ENCODE assay signal across 10 mouse cellular contexts in the genomic region with DNA sequence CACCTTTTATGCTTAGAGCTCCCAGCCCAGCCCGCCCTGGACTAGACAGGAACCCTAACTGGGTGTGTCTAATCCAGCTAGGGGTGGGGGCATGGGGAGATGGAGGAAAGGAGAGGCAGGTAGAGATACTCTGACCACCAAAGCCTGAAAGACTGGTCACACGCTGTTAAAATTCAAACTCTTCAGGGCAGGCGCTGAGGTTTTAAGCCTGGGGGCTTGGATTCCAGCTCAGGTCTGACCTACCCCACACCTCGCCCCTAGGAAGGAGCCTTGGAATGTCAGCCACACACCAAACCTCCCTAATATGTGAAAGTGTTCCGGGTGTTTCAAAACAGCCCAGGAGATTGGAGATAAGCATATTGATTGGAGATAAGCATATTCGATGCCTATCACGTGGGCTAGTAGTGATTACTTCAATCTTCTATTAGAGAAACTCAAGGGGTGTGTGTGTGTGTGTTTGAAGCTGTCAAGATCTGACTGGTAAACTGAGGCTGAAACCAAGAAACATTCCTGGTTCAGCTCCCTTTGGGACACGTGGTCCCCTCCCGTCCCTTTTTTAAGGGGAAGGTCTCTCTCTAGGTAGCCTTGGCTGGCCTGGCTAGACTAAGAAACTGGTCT. TPM values are rescaled to one million over a fixed set of nuclear protein-coding genes. Genes with fewer than 3 reads are reported as not detected.
A peak's percentile ranks its signal among the peaks of the same experiment; 100 is the strongest.
DNase-seq lines count a peak whose midpoint lies in the region; ATAC-seq and TF ChIP-seq lines count a peak whose summit lies in the region.
"Had no signal": no experiment of that assay in that cellular context is flagged by ENCODE, and none has a peak within 500 bp of the region (broad histone marks: within the 10 kb centered on the region; RNA-seq: fewer than 3 reads in every experiment).

No protein-coding gene starts in this region.

- peaks cover 84% of the 10 kb centered on the region for H3K4me1 ChIP-seq in forebrain, embryonic 10.5 days
- no peaks in the 10 kb centered on the region for H3K4me1 ChIP-seq in forebrain, embryonic 14.5 days (ENCODE audit: control insufficient read depth, insufficient read depth, low read length)
- H3K4me1 ChIP-seq in lung, embryonic 14.5 days (ENCODE audit: insufficient read depth): peaks cover 51% of the 10 kb centered on the region
- H3K4me1 ChIP-seq in kidney, postnatal 0 days (replicated peaks; ENCODE audit: insufficient read depth, low read length): peaks cover 71% of the 10 kb centered on the region
- peaks cover 54% of the 10 kb centered on the region for H3K4me1 ChIP-seq in small intestine, adult 2 months (ENCODE audit: control insufficient read depth, insufficient read depth, insufficient read length, low read length)
- H3K4me1 ChIP-seq: forebrain, embryonic 15.5 days had no signal

- H3K36me3 ChIP-seq in forebrain, embryonic 10.5 days (replicated peaks): peaks cover 6% of the 10 kb centered on the region; the same call in 1 of the 2 replicates
- H3K36me3 ChIP-seq in forebrain, embryonic 14.5 days (ENCODE audit: control insufficient read depth, insufficient read depth, low read length): no peaks in the 10 kb centered on the region
- peaks cover 10% of the 10 kb centered on the region; the same call in 1 of the 2 replicates for H3K36me3 ChIP-seq in lung, embryonic 14.5 days (ENCODE audit: insufficient read depth)
- H3K36me3 ChIP-seq in kidney, postnatal 0 days (ENCODE audit: insufficient read depth, low read length): peaks cover 7% of the 10 kb centered on the region; the same call in 1 of the 2 replicates
- peaks cover 27% of the 10 kb centered on the region for H3K36me3 ChIP-seq in small intestine, adult 2 months (ENCODE audit: control insufficient read depth, insufficient read depth, low read length)
- H3K36me3 ChIP-seq: forebrain, embryonic 15.5 days had no signal

- H3K4me3 ChIP-seq in forebrain, embryonic 10.5 days: no peak overlapping the region
- no peak overlapping the region for H3K4me3 ChIP-seq in forebrain, embryonic 14.5 days (ENCODE audit: low read depth, low read length)
- H3K4me3 ChIP-seq in lung, embryonic 14.5 days (ENCODE audit: low read depth, low read length): no peak overlapping the region
- H3K4me3 ChIP-seq in kidney, postnatal 0 days (replicated peaks; ENCODE audit: low read depth, low read length): no peak overlapping the region
- H3K4me3 ChIP-seq in small intestine, adult 2 months (ENCODE audit: low read depth, low read length): peak overlapping the region; percentile 34
- H3K4me3 ChIP-seq: forebrain, embryonic 15.5 days had no signal

- peak overlapping the region; percentile 68; the same call in 1 of the 2 replicates for H3K27ac ChIP-seq in forebrain, embryonic 10.5 days
- no peak overlapping the region for H3K27ac ChIP-seq in forebrain, embryonic 14.5 days (ENCODE audit: low read depth, low read length)
- peak overlapping the region; percentile 51; the same call in 1 of the 2 replicates for H3K27ac ChIP-seq in lung, embryonic 14.5 days (ENCODE audit: low read depth)
- H3K27ac ChIP-seq in kidney, postnatal 0 days: peak overlapping the region; percentile 93
- H3K27ac ChIP-seq in small intestine, adult 2 months (ENCODE audit: insufficient read depth, low read depth, low read length): peak overlapping the region; percentile 98
- H3K27ac ChIP-seq: forebrain, embryonic 15.5 days had no signal

- H3K9ac ChIP-seq in forebrain, embryonic 14.5 days (ENCODE audit: low read length): no peak overlapping the region
- H3K9ac ChIP-seq in lung, embryonic 14.5 days: no peak overlapping the region
- H3K9ac ChIP-seq in kidney, postnatal 0 days (ENCODE audit: low read depth, low read length): no peak overlapping the region
- H3K9ac ChIP-seq: forebrain, embryonic 15.5 days had no signal

- no peak for ATAC-seq in forebrain, embryonic 14.5 days
- no peak for ATAC-seq in lung, embryonic 14.5 days (ENCODE audit: insufficient read depth)
- ATAC-seq in kidney, postnatal 0 days (replicated peaks; ENCODE audit: low FRiP score, low read depth): no peak
- ATAC-seq: forebrain, embryonic 15.5 days had no signal

- no peaks in the 10 kb centered on the region for H3K9me3 ChIP-seq in forebrain, embryonic 10.5 days
- no peaks in the 10 kb centered on the region for H3K9me3 ChIP-seq in forebrain, embryonic 14.5 days (replicated peaks; ENCODE audit: control insufficient read depth, low read length)
- H3K9me3 ChIP-seq in lung, embryonic 14.5 days (ENCODE audit: low read depth, low read length): no peaks in the 10 kb centered on the region
- no peaks in the 10 kb centered on the region for H3K9me3 ChIP-seq in kidney, postnatal 0 days (replicated peaks; ENCODE audit: low read length)
- H3K9me3 ChIP-seq: forebrain, embryonic 15.5 days had no signal

- DNase-seq in forebrain, embryonic 10.5 days (ENCODE audit: extremely low spot score, low spot score): no peak
- DNase-seq in forebrain, embryonic 14.5 days (ENCODE audit: low spot score): no peak
- no peak for DNase-seq in lung, embryonic 14.5 days
- no peak for DNase-seq in lung, postnatal 4 days
- no peak for DNase-seq in kidney, postnatal 0 days (ENCODE audit: low spot score)
- DNase-seq in embryo, embryonic 11 days: no peak
- DNase-seq in cerebellum, postnatal 10 days: no peak
- DNase-seq: cerebellum, adult 9-11 months had no signal

- TF ChIP-seq CTCF in lung, embryonic 14.5 days (IDR thresholded peaks at IDR 0.05; ENCODE audit: low read depth): no peak
- no peak for TF ChIP-seq CTCF in kidney, postnatal 0 days (IDR thresholded peaks at IDR 0.05; ENCODE audit: low read depth)
- TF ChIP-seq CTCF in small intestine, adult 2 months (IDR thresholded peaks at IDR 0.05; ENCODE audit: extremely low read depth, insufficient read length, insufficient replicate concordance, low read depth, low read length): no peak

- no peak overlapping the region for H3K4me2 ChIP-seq in forebrain, embryonic 14.5 days (ENCODE audit: low read length)
- peak overlapping the region; percentile 36 for H3K4me2 ChIP-seq in lung, embryonic 14.5 days
- H3K4me2 ChIP-seq in kidney, postnatal 0 days (ENCODE audit: low read length): peak overlapping the region; percentile 43
- H3K4me2 ChIP-seq: forebrain, embryonic 15.5 days had no signal

- WGBS in forebrain, embryonic 10.5 days: 79% methylated on average over 9 of the region's 9 CpGs
- WGBS in forebrain, embryonic 14.5 days: 86% methylated on average over 9 of the region's 9 CpGs
- WGBS in lung, embryonic 14.5 days: 65% methylated on average over 9 of the region's 9 CpGs
- WGBS in kidney, postnatal 0 days: 53% methylated on average over 9 of the region's 9 CpGs
- 28% methylated on average over 9 of the region's 9 CpGs for WGBS in small intestine, adult 2 months

- no peak for TF ChIP-seq POLR2A in small intestine, adult 2 months (IDR thresholded peaks at IDR 0.05; ENCODE audit: low read depth, low read length)

- H3K27me3 ChIP-seq in forebrain, embryonic 10.5 days (ENCODE audit: poor library complexity, severe bottlenecking): peaks cover 38% of the 10 kb centered on the region
- H3K27me3 ChIP-seq in forebrain, embryonic 14.5 days (replicated peaks; ENCODE audit: control insufficient read depth, insufficient read depth, low read length): no peaks in the 10 kb centered on the region
- H3K27me3 ChIP-seq in lung, embryonic 14.5 days (ENCODE audit: insufficient read depth, low read length): no peaks in the 10 kb centered on the region
- H3K27me3 ChIP-seq in kidney, postnatal 0 days (ENCODE audit: insufficient read depth, low read length): no peaks in the 10 kb centered on the region
- H3K27me3 ChIP-seq in small intestine, adult 2 months (ENCODE audit: control insufficient read depth, insufficient read depth, low read length): no peaks in the 10 kb centered on the region
- H3K27me3 ChIP-seq: forebrain, embryonic 15.5 days had no signal

RNA-seq across cellular contexts. Expression of a gene that starts 10.3 kb away (rescaled TPM):
- 19.6 and 22.7 TPM in 2 replicates for polyA plus RNA-seq in forebrain, embryonic 10.5 days (2016; fragmentation: Nextera tagmentation; extraction: Ambion mirVana)
- polyA plus RNA-seq in forebrain, embryonic 14.5 days (2014; fragmentation: Nextera tagmentation; extraction: Ambion mirVana): 3.9 and 4.2 TPM in 2 replicates
- 101 and 103 TPM in 2 replicates for polyA plus RNA-seq in lung, embryonic 14.5 days (2014; fragmentation: Nextera tagmentation; extraction: Ambion mirVana)
- polyA plus RNA-seq in kidney, postnatal 0 days (2015; fragmentation: Nextera tagmentation; extraction: Ambion mirVana): 183 and 227 TPM in 2 replicates
- 21.3 and 52.2 TPM in 2 replicates for polyA plus RNA-seq in small intestine, adult 2 months (2012; rRNA removed)

RNA-seq across cellular contexts. Expression of a gene that starts 23.4 kb away (rescaled TPM):
- 57.9 and 59.5 TPM in 2 replicates for polyA plus RNA-seq in forebrain, embryonic 10.5 days (2016; fragmentation: Nextera tagmentation; extraction: Ambion mirVana)
- 76.3 and 86.6 TPM in 2 replicates for polyA plus RNA-seq in forebrain, embryonic 14.5 days (2014; fragmentation: Nextera tagmentation; extraction: Ambion mirVana)
- 65.6 and 68.7 TPM in 2 replicates for polyA plus RNA-seq in lung, embryonic 14.5 days (2014; fragmentation: Nextera tagmentation; extraction: Ambion mirVana)
- polyA plus RNA-seq in kidney, postnatal 0 days (2015; fragmentation: Nextera tagmentation; extraction: Ambion mirVana): 83.0 and 83.1 TPM in 2 replicates
- polyA plus RNA-seq in small intestine, adult 2 months (2012; rRNA removed): 187 and 276 TPM in 2 replicates

RNA-seq across cellular contexts. Expression of a gene that starts 27.4 kb away (rescaled TPM):
- 2.0 and 3.0 TPM in 2 replicates for polyA plus RNA-seq in forebrain, embryonic 10.5 days (2016; fragmentation: Nextera tagmentation; extraction: Ambion mirVana)
- 6.2 and 8.9 TPM in 2 replicates for polyA plus RNA-seq in forebrain, embryonic 14.5 days (2014; fragmentation: Nextera tagmentation; extraction: Ambion mirVana)
- 14.4 and 14.9 TPM in 2 replicates for polyA plus RNA-seq in lung, embryonic 14.5 days (2014; fragmentation: Nextera tagmentation; extraction: Ambion mirVana)
- 22.8 and 23.3 TPM in 2 replicates for polyA plus RNA-seq in kidney, postnatal 0 days (2015; fragmentation: Nextera tagmentation; extraction: Ambion mirVana)
- 35.0 and 79.8 TPM in 2 replicates for polyA plus RNA-seq in small intestine, adult 2 months (2012; rRNA removed)

RNA-seq across cellular contexts. Expression of a gene that starts 28.4 kb away (rescaled TPM):
- not detected in 2 replicates for polyA plus RNA-seq in forebrain, embryonic 10.5 days (2016; fragmentation: Nextera tagmentation; extraction: Ambion mirVana)
- 0.08 and 0.10 TPM in 2 replicates for polyA plus RNA-seq in forebrain, embryonic 14.5 days (2014; fragmentation: Nextera tagmentation; extraction: Ambion mirVana)
- polyA plus RNA-seq in lung, embryonic 14.5 days (2014; fragmentation: Nextera tagmentation; extraction: Ambion mirVana): 5.5 and 6.7 TPM in 2 replicates
- polyA plus RNA-seq in kidney, postnatal 0 days (2015; fragmentation: Nextera tagmentation; extraction: Ambion mirVana): 0.46 and 0.62 TPM in 2 replicates
- polyA plus RNA-seq in small intestine, adult 2 months (2012; rRNA removed): 0.49 and 2.7 TPM in 2 replicates

RNA-seq across cellular contexts. Expression of a gene that starts 30.4 kb away (rescaled TPM):
- not detected in 2 replicates for polyA plus RNA-seq in forebrain, embryonic 10.5 days (2016; fragmentation: Nextera tagmentation; extraction: Ambion mirVana)
- polyA plus RNA-seq in forebrain, embryonic 14.5 days (2014; fragmentation: Nextera tagmentation; extraction: Ambion mirVana): 0.06 TPM in 1 of 2 replicates, not detected in the other
- polyA plus RNA-seq in lung, embryonic 14.5 days (2014; fragmentation: Nextera tagmentation; extraction: Ambion mirVana): 4.9 and 5.1 TPM in 2 replicates
- not detected in 2 replicates for polyA plus RNA-seq in kidney, postnatal 0 days (2015; fragmentation: Nextera tagmentation; extraction: Ambion mirVana)
- 0.19 and 127 TPM in 2 replicates for polyA plus RNA-seq in small intestine, adult 2 months (2012; rRNA removed)
